Mouse (Mus musculus): ENCODE measurements at regions not wholly inside any gene's neighbourhood (a gene's known extent, or its start where the extent isn't known, plus 50 kb on each side); places are given as distances from the start of the nearest gene placed in this dataset.

DNA sequence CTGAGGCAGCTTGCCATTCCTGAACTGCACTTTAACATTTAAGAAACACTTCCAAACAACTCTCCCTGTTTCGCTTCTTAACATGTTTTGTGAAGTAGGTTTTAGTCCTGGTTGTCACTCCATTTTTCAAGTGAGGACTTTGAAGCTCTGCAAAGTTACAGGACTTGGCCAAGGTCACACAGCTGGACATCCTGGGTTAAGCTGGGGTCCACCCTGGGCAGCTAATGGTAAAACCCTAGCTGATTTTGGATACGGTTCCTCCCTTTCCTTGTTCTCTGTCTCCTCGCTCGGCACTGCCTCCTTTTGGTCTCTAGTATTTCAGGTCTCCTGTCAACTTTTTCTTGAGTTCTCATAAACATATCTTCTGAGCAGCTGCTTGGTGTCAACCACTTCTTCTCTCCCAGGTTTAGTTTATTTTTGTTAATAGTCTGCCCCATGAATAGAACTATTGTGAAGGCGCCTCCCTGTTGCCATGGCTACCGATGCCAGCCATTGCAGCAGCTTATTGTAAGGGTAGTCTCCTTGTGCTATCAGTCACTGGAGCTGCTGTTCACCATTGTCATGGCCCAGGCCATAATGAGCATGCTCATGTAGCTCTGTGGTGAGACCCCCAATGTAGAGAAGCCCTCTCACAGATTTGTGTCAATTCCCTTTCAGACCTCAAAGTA is 292.5 kb downstream of the Tmem38b start:
- peak; percentile 32 to 45 for DNase-seq (ENCODE audit: low spot score in 2 of 2)
- intact Hi-C loops (cut with DNase I) = no loop called here

DNA sequence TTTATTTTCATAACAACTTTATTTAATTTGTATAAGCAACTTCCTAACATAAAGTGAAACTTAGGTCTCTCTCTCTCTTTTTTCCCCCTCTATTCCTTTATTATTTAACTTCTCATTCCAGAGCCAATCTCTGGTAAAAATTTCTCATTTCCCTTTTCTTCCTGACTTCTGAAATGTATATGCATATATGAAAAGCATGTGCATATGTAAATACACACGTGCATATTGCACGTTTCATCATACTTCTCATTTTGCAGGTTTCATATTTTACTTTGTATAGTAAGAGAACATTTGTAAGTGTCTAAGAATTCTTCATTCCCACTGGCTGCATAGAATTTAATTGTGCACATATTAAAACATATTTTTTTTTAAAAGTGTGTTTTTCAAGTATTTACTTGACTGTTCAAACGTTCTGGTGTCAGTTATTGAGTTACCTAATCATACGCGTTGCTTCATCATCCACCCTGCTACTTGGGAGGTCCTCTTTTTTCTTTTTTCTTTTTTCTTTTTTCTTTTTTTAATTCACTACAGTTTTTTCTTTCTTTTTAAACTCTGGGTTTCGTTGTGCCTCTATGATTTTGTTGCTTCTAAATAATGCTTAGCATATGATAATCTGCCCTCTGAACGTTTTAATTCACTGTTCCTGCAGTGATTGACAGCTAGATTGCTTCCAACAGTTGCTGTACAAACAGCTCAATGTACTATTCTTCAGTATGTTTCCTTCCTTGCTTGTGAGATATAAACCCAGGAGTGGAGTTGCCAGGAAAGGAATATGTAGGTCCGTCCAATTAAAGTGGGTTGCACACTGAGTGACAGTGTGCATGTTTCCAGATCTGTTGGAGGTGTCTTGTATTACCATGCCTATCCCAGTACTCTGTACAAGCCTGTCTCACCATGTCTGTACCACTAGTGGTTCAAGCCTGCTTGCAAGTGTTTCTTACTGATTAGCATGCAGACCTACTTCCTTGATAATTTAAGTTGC is 303.2 kb downstream of the Tmem38b start:
- intact Hi-C loops (cut with DNase I) = no loop called here
- no peak for DNase-seq (ENCODE audit: low spot score in 2 of 2)

DNA sequence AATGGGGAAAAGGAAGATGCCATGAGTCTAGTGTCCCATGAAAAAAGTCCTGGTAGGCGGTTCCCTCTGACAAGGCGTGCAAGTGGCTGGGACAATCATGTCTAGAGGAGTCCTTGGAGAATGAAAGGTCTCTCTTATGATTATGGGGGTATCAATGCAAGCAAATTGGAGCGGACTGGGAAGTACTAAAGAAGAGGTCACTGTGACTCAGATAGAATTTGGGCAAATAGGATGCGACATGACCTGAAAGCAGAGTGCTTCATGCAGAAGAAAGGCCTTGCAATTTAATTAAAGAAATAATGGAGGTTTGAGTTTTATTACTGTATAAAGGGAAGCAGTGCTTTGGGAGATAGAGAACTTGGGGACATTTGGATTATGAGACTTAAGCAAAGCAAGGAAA is 330.3 kb downstream of the Tmem38b start:
- intact Hi-C loops (cut with DNase I) = no loop called here
- no peak for DNase-seq (ENCODE audit: low spot score in 2 of 2)

DNA sequence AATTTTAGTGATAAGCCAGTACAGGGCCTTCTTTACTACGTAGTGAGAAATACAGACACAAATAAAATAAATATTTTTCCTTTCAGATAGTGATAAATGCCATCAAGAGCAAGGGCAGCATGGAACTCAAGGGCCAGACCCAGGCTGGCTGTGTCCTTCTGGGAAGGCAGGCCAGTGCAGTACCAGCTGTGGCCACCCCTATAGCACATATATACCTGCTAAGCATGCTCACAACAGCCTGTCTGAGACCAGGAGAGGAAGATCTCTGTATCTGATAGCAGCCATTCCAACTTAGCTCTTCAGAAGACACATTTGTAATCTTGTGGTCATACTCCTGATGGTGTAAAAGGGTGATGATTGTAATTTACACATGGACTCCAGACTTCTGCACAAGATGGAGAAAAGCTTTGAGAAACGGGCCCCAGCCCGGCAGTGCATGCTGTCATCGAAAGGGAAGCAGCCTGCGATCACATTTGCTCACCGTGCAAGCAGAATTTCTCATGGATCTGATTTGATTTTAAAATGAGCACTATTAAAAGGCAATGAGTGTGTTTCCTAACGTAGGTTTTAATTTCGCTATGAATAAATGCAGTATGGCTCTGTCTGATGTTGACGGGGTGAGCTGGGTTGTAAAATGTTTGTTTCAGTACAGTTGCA is 335.6 kb downstream of the Tmem38b start:
- intact Hi-C loops (cut with DNase I) = no loop called here
- DNase-seq (ENCODE audit: low spot score in 2 of 2) = peak; percentile 5 to 7

DNA sequence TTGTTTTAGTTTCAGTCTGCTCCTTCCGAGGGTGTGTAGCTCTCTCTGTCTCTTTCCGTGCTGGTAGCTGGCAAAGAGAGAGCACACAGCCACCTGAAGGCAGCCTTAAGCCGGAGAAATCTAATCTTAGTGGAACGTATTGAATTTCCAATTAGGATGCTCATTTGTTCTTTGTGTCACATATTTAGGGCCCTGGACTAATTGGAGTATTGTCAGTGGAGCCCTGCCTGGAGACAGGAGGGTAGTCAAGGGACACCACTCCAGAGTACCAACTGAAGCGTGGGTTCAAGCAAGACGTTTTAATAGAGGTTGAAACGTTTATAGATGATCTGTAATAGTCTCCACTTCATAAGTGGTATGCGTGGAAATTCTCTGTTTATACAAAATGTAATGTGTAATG is 336.5 kb downstream of the Tmem38b start:
- intact Hi-C loops (cut with DNase I) = no loop called here
- DNase-seq (ENCODE audit: low spot score in 2 of 2) = no peak

DNA sequence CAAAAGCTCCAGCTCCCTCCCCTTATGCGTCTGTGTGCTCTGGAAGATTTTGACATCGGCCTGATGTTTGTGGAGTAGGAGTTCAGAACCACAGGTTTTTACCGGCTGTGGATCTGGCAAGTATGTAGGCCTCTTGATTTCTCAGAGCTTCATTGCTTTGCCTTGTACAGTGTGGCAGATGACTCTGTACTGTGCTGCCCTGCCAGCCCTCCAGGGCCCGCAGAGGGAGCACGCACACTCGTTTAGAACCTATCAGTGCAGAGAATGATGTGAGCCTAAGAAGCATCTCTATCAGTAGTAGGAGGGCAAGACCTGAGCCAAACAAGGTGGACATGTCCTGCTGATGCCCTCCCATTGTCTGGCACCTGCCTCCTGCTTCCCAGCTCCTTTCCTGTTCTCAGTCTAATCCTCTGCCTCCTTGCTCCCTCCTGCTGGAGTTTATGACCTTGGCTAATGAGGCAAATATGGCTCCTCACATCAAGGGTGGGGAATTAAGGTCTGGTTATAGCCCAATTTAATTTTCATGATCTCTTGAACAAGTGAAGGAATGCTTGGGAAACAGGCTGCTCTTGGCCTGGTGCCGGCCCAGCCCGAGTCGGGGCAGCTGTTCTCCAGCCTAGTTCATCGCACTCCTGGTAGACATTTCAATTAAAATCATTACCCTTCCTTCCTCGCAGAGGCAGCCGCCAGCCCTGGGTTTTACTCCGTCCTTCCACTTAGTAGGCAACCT is 344.5 kb downstream of the Tmem38b start:
- DNase-seq (ENCODE audit: low spot score in 2 of 2) = no peak
- intact Hi-C loops (cut with DNase I) = no loop called here

DNA sequence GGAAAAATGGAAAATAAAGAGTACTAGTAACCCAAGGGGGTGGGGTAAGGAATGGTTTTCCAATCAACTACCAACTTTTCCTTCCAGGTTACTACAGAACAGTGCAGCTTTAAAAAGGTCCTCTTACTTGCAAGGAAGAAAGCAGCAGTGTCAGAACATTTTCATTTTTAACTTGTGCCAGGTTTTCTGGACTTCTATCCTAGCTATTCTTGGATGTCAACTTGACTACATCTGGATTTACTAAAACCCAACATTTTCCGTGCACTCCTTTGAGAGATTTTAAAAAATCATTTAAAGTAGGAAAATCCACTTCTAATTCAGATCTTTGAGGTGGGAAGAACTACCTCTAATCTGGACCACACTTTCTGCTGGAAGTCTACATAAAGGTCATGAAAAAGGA is 358.4 kb downstream of the Tmem38b start:
- DNase-seq (ENCODE audit: low spot score in 2 of 2) = no peak
- intact Hi-C loops (cut with DNase I) = no loop called here

DNA sequence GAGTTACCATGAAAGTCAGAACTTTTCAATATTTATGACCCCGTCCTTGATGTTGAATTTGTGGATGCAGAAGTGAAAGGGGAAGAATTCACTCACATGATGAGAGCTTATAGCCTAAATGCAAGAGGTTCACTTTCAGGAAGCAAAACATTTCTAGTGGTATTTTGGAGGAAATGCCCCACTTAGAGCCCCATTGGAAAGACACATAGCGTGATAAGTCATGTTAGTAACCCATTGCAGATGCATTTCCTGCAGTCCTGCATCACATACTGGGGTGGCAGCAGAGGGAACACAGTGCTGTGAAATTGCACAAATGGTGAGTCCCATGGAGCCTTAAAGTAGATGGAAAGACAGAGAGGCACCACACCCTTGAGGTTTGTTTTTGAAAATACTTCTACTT is 369.9 kb downstream of the Tmem38b start:
- no peak for DNase-seq (ENCODE audit: low spot score in 2 of 2)
- intact Hi-C loops (cut with DNase I) = no loop called here

DNA sequence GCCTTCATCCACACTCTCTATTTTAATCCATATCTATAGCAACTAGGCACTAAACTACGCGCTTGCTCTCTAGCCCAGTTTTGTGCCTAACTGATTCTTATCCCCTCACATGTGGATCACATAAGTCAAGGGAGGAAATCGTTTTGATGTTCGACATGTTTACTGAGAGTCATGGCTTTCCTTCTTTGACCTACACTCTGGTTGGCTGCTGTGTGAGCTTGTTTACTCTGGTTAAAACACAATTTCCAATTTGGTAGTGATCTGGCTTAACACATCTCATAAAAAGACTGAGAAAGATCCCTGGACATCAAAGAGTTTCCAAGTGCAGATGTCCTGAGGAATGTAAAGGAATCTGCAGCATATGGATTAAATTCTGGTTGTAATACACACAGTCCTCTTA is 376.6 kb downstream of the Tmem38b start:
- intact Hi-C loops (cut with DNase I) = no loop called here
- DNase-seq (ENCODE audit: low spot score in 2 of 2) = no peak

DNA sequence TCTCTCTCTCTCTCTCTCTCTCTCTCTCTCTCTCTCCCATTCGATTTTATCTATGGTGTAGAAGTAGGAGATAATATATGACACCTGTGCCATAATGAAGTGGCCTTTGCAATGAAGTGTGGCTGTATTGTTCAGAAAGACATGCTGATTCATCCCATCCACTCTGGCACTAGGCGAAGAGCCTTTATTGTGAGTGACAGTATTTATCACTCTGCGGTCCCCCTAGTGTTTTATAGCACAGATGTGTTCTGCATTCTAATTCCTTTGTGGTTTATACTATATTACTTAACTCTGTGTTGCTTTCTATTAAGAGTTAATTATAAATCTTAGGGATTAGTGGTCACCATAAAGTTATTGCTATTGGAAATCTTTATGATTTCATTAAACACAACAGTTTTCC is 398.7 kb downstream of the Tmem38b start:
- DNase-seq (ENCODE audit: low spot score in 2 of 2) = no peak
- intact Hi-C loops (cut with DNase I) = no loop called here

Measured in left cerebral cortex, postnatal 14 days (tissue).